Mouse (Mus musculus): Measurements from ENCODE around the gene Gm17416. TPM values are rescaled to one million over a fixed set of nuclear protein-coding genes. Genes with fewer than 3 reads are reported as not detected.
A peak's percentile ranks its signal among the peaks of the same experiment; 100 is the strongest.

Gm17416 gene
- total RNA-seq (2021) = not detected
- long read RNA-seq, experiment 1 = 0 reads
- long read RNA-seq, experiment 2 = 0 reads

DNA sequence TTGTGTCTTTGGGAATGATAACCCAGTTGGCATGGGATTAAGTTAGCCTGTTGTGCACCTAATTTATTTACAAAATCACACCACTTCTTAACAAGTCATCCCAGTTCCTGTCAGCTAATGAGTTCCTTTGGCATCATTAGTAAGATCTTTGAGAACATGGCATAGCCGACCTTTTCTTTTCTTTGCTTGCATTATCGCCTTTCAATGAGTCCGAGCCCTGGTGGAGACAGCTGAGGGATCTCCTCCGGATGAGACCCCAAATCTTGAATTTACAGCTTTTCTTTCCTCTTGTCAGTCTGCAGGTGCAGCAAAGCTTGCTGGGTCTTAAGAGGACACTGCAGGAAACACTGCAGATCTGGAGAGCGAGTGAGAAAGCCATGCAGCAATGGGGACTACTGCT is at the start of gene Gm17416:
TSS of gene Gm17416 (plus strand) at position 301 of the 400 bp plus-strand sequence.
- intact Hi-C loops (cut with DNase I) = no loop called here
- no peak for DNase-seq

DNA sequence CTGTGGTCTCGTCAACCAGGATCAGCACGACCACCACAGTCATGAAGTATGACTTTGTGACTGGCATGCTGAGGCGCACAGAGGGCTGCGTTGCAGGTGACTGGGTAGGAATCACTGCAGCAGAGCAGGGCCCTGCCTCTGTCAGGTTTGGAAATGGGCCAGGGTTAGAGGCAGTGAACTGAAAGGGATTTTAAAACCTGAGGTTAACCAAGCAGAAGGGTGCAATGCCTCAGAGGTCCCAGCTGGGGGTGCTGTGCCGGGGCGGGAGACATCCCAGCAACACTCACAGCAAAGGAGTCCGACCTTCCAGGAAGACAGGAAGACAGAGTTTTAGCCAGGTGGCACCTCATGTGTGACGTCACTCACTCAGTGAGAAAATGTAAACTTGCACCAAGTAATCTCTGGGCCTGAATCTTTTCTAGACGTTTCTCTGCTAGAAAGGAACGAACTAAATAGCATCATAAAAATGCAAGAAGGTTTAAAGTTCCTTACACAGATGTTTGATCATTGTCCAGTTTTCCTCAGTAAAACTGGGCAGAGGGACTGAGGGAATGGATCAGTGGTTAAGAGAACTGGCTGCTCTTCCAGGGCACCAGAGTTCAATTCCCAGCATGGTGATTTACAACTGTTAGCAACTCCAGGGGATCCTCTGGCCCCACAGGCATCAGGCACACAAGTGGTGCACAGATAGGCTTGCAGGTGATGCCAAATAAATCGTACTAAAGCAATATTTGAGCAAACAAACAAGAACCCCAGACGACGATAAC is 29.0 kb upstream of the Gm17416 start, which contains the start of gene Defb29:
TSS of gene Defb29 (minus strand) at position 155 of the 767 bp plus-strand sequence.
- intact Hi-C loops (cut with DNase I) = loop anchor here (5.0 kb wide), 1 partner anchor 63 kb away; the partner anchor contains the start of gene Defb20
- no peak for DNase-seq

GRCm38 (mm10) chr2:152541979-152542378 is 27.2 kb upstream of the Gm17416 start:
- intact Hi-C loops (cut with DNase I) = loop anchor here (5.0 kb wide), 1 partner anchor 65 kb away; the partner anchor contains the start of gene Defb20
- DNase-seq = no peak

GRCm38 (mm10) chr2:152542897-152543296 is 26.2 kb upstream of the Gm17416 start:
- no peak for DNase-seq
- intact Hi-C loops (cut with DNase I) = loop anchor here (5.0 kb wide), 1 partner anchor 66 kb away; the partner anchor contains the start of gene Defb20

GRCm38 (mm10) chr2:152543478-152543877 is 25.7 kb upstream of the Gm17416 start:
- intact Hi-C loops (cut with DNase I) = loop anchor here (5.0 kb wide), 1 partner anchor 66 kb away; the partner anchor contains the start of gene Defb20
- DNase-seq = no peak

DNA sequence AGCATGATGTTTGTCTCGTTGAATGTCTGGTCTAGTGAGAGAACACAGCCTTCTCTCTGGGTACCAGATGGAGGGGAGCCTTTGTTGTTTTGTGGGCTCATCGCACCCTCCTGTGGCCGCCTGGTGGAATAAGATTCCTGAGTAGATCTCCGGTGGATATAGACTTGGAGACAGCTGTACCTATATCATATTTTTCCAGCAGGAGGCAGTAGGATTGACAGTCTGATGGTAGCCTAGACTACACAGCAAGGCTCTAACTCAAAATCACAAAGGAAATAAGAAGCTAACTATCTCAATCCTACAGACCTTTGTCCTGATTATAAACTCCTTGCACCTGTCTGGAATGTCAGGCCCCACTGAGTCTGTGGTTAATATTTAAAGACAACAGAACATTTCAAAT is 24.4 kb upstream of the Gm17416 start:
- intact Hi-C loops (cut with DNase I) = loop anchor here (2.0 to 5.0 kb wide), 2 partner anchors 67 to 94 kb away; partner anchors contain the start of gene Defb20
- DNase-seq = no peak

DNA sequence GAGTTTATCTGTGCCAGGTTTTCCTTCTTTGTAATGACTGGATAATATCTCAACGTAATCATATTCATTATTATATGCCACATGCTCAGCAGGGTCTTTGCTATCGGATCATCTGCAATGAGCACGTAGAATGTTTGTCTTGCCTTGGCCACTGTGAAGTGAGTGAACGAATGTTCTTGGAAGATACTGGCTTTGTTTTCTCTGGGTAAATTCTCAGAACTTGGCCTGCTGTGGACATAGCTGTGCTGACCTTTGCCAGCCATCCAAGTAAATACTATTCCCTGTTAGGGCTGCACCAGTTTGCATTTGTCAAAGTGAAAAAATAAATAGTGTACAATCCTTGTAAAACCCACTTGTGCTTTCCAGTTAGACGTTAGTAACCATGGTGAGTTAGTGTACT is 21.0 kb upstream of the Gm17416 start:
- no peak for DNase-seq
- intact Hi-C loops (cut with DNase I) = no loop called here

DNA sequence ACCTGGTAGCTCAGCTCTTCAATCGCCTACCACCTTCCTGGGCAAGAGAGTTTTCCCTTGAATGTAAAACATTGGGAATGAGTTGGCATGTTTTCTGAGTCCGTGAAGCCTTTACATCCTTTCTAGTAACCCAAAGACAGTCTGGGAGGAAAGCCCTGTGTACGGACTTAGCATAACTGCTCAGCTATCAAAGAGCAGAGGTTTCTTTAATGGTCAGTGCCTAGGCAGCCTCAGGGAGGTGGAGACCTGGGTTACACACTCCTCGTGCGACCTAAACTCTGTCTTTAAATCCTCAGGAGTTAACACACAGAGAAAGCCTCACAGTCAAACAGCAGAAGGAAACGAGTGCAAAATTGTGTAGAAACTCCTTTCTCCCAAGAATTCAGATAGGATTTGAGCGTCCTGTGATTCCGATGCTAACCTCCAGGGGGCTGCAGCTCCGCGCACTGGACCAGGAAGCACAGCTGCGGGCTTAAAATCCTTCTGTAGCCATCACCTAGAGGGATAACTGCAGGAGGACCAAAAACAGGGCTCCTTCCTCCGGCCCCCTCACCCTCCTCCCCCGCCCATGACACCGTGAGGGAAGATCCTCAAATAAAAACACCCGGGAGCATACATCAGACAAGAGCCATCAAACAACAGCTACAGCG is 15.2 kb upstream of the Gm17416 start:
- intact Hi-C loops (cut with DNase I) = no loop called here
- DNase-seq = peak; percentile 26 to 28

DNA sequence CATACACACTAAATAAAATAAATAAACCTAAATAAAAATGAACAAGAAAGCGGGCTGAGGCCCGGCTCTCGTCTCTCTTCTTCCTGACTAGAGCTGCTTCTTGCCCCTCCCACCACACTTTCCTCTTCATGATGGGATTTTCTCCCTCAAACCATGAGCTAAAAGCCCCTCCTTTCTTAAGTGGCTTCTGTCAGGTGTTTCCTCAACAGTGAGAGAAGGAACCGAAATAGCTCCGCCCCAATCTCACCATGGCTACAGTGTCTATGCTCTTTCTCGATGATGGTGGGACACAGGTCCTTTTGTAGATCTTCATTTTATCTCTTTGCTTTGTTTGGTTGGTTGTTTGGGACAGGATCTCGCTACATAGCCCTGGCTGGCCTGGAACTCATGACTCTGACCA is 12.5 kb upstream of the Gm17416 start:
- intact Hi-C loops (cut with DNase I) = no loop called here
- no peak for DNase-seq

GRCm38 (mm10) chr2:152569881-152570280 is 743 bp downstream of the Gm17416 start:
- intact Hi-C loops (cut with DNase I) = no loop called here
- DNase-seq = no peak

DNA sequence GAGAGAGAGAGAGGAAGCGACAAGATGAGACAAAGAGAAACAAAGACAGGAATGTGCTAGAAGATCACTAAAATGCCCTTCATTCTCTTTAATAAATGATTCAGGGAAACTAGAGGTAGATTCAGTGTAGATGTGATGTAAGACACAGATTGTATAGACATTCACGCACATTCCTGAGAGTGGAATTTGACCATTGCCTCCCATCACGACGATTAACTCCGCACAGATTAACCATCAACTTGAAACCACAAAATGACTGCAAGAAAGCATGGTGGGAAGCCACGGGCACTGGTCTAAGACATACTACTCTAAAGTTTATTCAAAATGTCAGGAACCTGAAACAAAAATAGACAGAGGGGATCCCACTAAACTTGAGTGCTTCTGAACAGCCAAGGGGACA is 1.2 kb downstream of the Gm17416 start:
- no peak for DNase-seq
- intact Hi-C loops (cut with DNase I) = no loop called here

GRCm38 (mm10) chr2:152572114-152572794 is 3.1 kb downstream of the Gm17416 start, which contains the start of gene Defb21:
Defb21 (plus strand) TSS chr2:152572744.
- DNase-seq = no peak
- intact Hi-C loops (cut with DNase I) = no loop called here

DNA sequence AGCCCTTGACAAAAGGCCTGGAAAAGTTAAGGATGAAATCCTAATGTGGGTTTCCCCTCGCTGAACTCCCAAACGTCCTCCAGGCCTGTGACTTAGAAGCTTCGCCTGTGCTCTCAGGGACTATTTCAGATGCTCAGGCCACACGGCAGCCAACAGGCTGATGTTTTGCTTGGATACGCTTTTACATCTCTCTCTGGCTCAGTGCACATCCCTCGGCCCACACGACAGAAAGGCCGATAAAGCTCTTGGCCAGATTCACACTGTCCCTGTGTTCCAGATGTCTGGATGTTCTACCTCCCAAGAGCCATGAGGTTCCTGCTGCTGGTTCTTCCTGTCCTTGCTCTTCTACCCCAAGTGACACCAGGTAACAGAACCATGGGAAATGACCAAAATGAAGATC is 4.3 kb downstream of the Gm17416 start:
- no peak for DNase-seq
- intact Hi-C loops (cut with DNase I) = no loop called here

- intact Hi-C loops (cut with DNase I) = no loop called here
- DNase-seq = no peak
These were observed 11.0 kb downstream of the Gm17416 start, which contains the start of gene Defb19 for GRCm38 (mm10) chr2:152580107-152580506. Defb19 (minus strand) TSS chr2:152580312.

- intact Hi-C loops (cut with DNase I) = no loop called here
- no peak for DNase-seq
These were observed 11.5 kb downstream of the Gm17416 start for GRCm38 (mm10) chr2:152580612-152581011.

DNA sequence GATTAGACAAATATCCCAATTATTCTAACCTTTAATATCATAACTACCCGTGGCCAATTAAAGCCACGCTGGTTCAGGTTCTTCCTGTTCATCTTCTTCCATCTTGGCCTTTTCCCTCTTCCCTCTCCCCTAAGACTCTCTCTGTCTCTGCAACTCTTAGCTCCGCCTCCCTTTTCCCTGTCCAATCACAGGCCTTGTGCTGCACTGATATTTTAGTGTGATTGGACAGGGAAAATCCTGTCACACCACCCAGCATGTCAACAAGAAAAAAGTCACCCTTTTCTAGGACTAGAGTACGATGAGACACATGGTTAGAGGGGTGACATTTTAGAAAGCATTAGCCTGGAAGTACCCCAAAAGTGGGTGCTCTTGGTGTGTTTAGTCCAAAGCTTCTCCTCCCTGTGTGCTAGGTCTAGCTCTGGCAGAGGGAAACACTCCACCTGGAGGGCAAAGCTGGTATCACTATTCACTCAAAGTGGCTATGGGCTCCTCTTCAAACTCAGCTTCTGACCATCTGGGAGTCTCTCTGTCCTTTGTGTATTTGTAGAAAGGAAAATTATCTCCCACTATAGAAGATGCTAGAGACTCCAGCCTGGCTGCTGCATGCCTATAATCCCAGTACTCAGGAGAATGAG is 17.9 kb downstream of the Gm17416 start:
- intact Hi-C loops (cut with DNase I) = no loop called here
- DNase-seq = no peak

- intact Hi-C loops (cut with DNase I) = no loop called here
- no peak for DNase-seq
These were observed 19.3 kb downstream of the Gm17416 start for GRCm38 (mm10) chr2:152588450-152588849.

DNA sequence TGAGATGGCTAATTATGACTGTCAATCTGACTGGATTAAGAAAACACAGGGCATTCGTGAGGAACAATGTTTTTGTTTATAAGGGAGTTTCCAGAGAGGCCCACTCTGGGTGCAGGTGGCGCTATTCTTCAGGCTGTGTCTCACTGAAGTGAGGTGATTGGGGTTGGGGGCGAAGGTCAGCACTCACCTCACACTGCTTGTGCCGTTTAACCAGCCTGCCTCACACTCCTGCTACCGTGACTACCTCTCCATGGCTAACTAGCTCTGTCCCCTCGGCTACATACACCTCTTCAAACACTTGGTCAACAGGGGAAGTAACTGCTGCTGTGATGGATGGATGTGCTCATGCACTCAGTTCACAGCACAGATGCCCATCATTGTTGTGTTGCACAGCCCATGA is 19.9 kb downstream of the Gm17416 start:
- intact Hi-C loops (cut with DNase I) = no loop called here

DNA sequence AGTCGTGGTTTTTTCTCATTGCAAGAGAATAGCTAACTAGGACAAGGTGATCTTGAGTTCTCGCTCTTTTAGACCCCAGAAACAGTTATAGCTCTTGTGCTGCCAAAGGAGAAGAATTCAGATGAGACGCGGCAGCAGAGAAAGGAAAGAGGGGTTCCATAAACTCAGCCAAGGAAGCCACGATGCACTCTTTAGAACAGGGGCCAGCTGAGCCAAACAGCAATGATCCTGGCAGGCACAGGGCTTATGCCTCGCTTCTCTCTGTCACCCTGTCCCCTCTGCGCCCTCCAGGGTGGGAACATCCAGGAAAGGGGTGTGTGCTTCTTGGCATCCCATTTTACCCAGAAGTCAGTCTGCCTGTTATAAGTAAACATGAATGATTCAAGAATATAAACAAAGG is 30.2 kb downstream of the Gm17416 start, which contains the start of gene Defb45:
TSS of gene Defb45 (minus strand) at position 101 of the 400 bp plus-strand sequence.
- intact Hi-C loops (cut with DNase I) = no loop called here
- DNase-seq = no peak

More for the DNA sequence above, 19.9 kb downstream of the Gm17416 start:
- DNase-seq = no peak

DNA sequence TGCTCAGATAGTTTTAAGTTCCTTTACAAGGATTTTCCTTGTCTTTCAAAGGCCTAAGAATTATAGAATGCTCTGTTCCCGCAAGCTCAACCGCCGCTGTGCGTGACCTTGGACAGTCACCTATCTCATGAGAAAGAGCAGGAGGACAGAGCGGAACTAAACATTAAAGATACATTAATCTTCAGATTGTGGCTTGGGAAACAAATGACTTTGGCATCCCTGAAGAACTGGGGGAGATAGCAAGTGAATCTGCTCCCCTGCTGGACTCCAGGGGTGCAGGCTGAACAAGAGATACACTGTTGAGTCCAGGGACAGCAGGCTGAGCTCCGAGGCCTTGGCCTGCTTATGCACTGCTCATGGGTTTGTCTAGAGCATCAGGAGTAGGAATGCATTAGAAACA is 30.9 kb downstream of the Gm17416 start:
- DNase-seq = no peak
- intact Hi-C loops (cut with DNase I) = no loop called here

Measured in gastrocnemius, postnatal 36 days (tissue).